Mouse (Mus musculus): ENCODE results near the gene Extl1.

Gene Extl1

DNA sequence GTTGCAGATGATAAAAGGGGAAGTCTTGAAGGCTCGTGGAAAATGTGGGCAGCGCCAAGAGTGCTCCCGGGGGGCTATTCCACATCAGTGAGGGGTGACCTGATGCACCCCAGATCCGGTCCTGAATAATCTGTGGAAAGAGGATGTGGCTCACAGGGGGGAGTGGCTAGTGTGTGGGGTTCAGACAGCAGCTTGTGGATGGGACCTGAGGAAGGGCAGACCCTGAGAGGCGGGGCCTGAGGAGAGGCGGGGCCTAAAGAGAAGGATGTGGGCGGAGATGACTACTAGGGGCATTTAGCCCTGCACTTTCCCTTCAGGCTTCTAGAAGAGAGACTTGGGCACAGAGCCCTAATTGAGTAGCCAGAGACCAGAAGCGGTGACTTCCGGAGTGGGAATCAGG lies 21.1 kb downstream of the Extl1 start:
- H3K4me3 ChIP-seq (replicated peaks; ENCODE audit: low read length): peak overlapping the region; percentile 27; the same call in 1 of the 2 replicates
- no peaks in the 10 kb centered on the region for H3K36me3 ChIP-seq (ENCODE audit: insufficient read depth, low read length)
- peaks cover 50% of the 10 kb centered on the region for H3K4me1 ChIP-seq (replicated peaks; ENCODE audit: low read depth, low read length)
- no peak for TF ChIP-seq NANOG (IDR thresholded peaks at IDR 0.05; ENCODE audit: borderline replicate concordance, low read length)
- no peak for TF ChIP-seq POU5F1 (IDR thresholded peaks at IDR 0.05; ENCODE audit: borderline replicate concordance, low read length)
- no peak for TF ChIP-seq CTCF (conservative IDR thresholded peaks at IDR 0.05; ENCODE audit: low read length)
- no peaks in the 10 kb centered on the region for H3K9me3 ChIP-seq (ENCODE audit: low read length)
- peaks cover 13% of the 10 kb centered on the region; the same call in 1 of the 2 replicates for H3K27me3 ChIP-seq (ENCODE audit: insufficient read depth, low read length)

- Histone ChIP-seq H3K36me3 (ENCODE audit: insufficient read depth, low read length) (no peaks in the 10 kb centered on the region), H3K9me3 (ENCODE audit: low read length) (no peaks in the 10 kb centered on the region), H3K27me3 (ENCODE audit: insufficient read depth, low read length) (peaks cover 15% of the 10 kb centered on the region), H3K4me1 (replicated peaks; ENCODE audit: low read depth, low read length) (peaks cover 53% of the 10 kb centered on the region), H3K4me3 (replicated peaks; ENCODE audit: low read length) (no peak overlapping the region)
- TF ChIP-seq NANOG (IDR thresholded peaks at IDR 0.05; ENCODE audit: borderline replicate concordance, low read length) (no peak), POU5F1 (IDR thresholded peaks at IDR 0.05; ENCODE audit: borderline replicate concordance, low read length) (no peak), CTCF (conservative IDR thresholded peaks at IDR 0.05; ENCODE audit: low read length) (no peak)
Observed at GRCm38 (mm10) chr4:134362124-134362523, 21.5 kb downstream of the Extl1 start.

- Histone ChIP-seq H3K4me1 (replicated peaks; ENCODE audit: low read depth, low read length) (peaks cover 61% of the 10 kb centered on the region), H3K27me3 (ENCODE audit: insufficient read depth, low read length) (peaks cover 16% of the 10 kb centered on the region), H3K9me3 (ENCODE audit: low read length) (no peaks in the 10 kb centered on the region), H3K36me3 (ENCODE audit: insufficient read depth, low read length) (no peaks in the 10 kb centered on the region), H3K4me3 (replicated peaks; ENCODE audit: low read length) (no peak overlapping the region)
- TF ChIP-seq NANOG (IDR thresholded peaks at IDR 0.05; ENCODE audit: borderline replicate concordance, low read length): no peak
- no peak for TF ChIP-seq CTCF (conservative IDR thresholded peaks at IDR 0.05; ENCODE audit: low read length)
- TF ChIP-seq POU5F1 (IDR thresholded peaks at IDR 0.05; ENCODE audit: borderline replicate concordance, low read length): no peak
Observed at GRCm38 (mm10) chr4:134361215-134361614, 22.4 kb downstream of the Extl1 start.

DNA sequence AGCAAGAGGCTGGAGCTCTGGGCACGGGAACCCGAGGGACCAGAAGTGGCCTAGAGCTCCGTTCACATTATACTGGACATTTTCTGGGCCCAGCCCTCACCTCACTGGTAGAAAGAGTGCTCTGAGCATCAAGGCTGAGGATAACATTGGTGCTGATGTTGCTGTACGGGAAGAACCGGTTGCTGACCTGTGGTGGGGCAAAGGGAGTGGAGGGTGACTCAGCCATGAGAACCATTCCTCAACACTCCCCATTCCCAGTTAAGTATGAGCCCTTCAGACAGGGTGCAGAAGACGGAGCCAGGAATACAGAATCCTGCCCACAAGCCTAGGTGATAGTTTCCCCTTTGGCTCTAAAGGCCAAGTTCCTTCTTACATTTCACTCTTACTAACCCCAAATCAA lies 24.0 kb downstream of the Extl1 start:
- TF ChIP-seq CTCF (conservative IDR thresholded peaks at IDR 0.05; ENCODE audit: low read length) (no peak), NANOG (IDR thresholded peaks at IDR 0.05; ENCODE audit: borderline replicate concordance, low read length) (no peak), POU5F1 (IDR thresholded peaks at IDR 0.05; ENCODE audit: borderline replicate concordance, low read length) (no peak)
- H3K27me3 ChIP-seq (ENCODE audit: insufficient read depth, low read length): peaks cover 5% of the 10 kb centered on the region; the same call in 1 of the 2 replicates
- H3K36me3 ChIP-seq (ENCODE audit: insufficient read depth, low read length): no peaks in the 10 kb centered on the region
- H3K4me1 ChIP-seq (replicated peaks; ENCODE audit: low read depth, low read length): peaks cover 63% of the 10 kb centered on the region
- no peaks in the 10 kb centered on the region for H3K9me3 ChIP-seq (ENCODE audit: low read length)
- no peak overlapping the region for H3K4me3 ChIP-seq (replicated peaks; ENCODE audit: low read length)

GRCm38 (mm10) chr4:134357461-134357771 lies 26.2 kb downstream of the Extl1 start:
- peaks cover 3% of the 10 kb centered on the region; the same call in 1 of the 2 replicates for H3K27me3 ChIP-seq (ENCODE audit: insufficient read depth, low read length)
- no peak for TF ChIP-seq CTCF (conservative IDR thresholded peaks at IDR 0.05; ENCODE audit: low read length)
- no peaks in the 10 kb centered on the region for H3K9me3 ChIP-seq (ENCODE audit: low read length)

GRCm38 (mm10) chr4:134356591-134357460 lies 26.8 kb downstream of the Extl1 start:
- peaks cover 3% of the 10 kb centered on the region; the same call in 1 of the 2 replicates for H3K27me3 ChIP-seq (ENCODE audit: insufficient read depth, low read length)
- peaks cover 57% of the 10 kb centered on the region for H3K4me1 ChIP-seq (replicated peaks; ENCODE audit: low read depth, low read length)
- H3K36me3 ChIP-seq (ENCODE audit: insufficient read depth, low read length): peaks cover 14% of the 10 kb centered on the region; the same call in 1 of the 2 replicates
- H3K4me3 ChIP-seq (replicated peaks; ENCODE audit: low read length): peak overlapping the region; percentile 41; the same call in 1 of the 2 replicates
- H3K9me3 ChIP-seq (ENCODE audit: low read length): no peaks in the 10 kb centered on the region
- TF ChIP-seq CTCF (conservative IDR thresholded peaks at IDR 0.05; ENCODE audit: low read length) (peak; percentile 99), NANOG (IDR thresholded peaks at IDR 0.05; ENCODE audit: borderline replicate concordance, low read length) (no peak), POU5F1 (IDR thresholded peaks at IDR 0.05; ENCODE audit: borderline replicate concordance, low read length) (no peak)

More at GRCm38 (mm10) chr4:134357461-134357771, 26.2 kb downstream of the Extl1 start:
- Histone ChIP-seq H3K4me3 (replicated peaks; ENCODE audit: low read length) (peak overlapping the region; percentile 41; the same call in 1 of the 2 replicates), H3K4me1 (replicated peaks; ENCODE audit: low read depth, low read length) (peaks cover 57% of the 10 kb centered on the region), H3K36me3 (ENCODE audit: insufficient read depth, low read length) (peaks cover 14% of the 10 kb centered on the region; the same call in 1 of the 2 replicates)

GRCm38 (mm10) chr4:134355841-134356452 lies 27.7 kb downstream of the Extl1 start:
- Histone ChIP-seq H3K4me3 (replicated peaks; ENCODE audit: low read length) (peak overlapping the region; percentile 41), H3K36me3 (ENCODE audit: insufficient read depth, low read length) (peaks cover 14% of the 10 kb centered on the region; the same call in 1 of the 2 replicates), H3K27me3 (ENCODE audit: insufficient read depth, low read length) (peaks cover 3% of the 10 kb centered on the region; the same call in 1 of the 2 replicates), H3K4me1 (replicated peaks; ENCODE audit: low read depth, low read length) (peaks cover 64% of the 10 kb centered on the region), H3K9me3 (ENCODE audit: low read length) (no peaks in the 10 kb centered on the region)
- TF ChIP-seq POU5F1 (IDR thresholded peaks at IDR 0.05; ENCODE audit: borderline replicate concordance, low read length): no peak
- TF ChIP-seq NANOG (IDR thresholded peaks at IDR 0.05; ENCODE audit: borderline replicate concordance, low read length): no peak
- no peak for TF ChIP-seq CTCF (conservative IDR thresholded peaks at IDR 0.05; ENCODE audit: low read length)
